In the genomic region with DNA sequence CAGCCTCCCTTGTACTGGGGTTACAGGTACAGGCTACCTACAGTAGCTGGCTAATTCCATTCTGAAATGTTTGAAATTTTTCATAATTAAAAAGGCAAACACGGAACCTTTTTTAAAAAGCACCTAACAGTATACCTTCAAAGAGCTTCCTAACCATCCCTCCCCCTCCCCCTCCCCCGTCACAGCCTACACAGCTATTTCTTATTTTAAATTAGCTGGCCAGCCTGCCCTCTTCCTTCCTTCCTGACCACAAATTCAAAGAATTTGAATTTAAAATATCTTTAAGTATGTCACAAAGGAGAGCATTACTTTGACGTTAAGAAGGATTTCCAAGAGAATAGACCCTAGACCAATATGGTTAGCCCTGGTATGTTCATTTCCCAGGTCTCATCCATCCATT, we compare ENCODE assay signal across 23 mouse cellular contexts. TPM values are rescaled to one million over a fixed set of nuclear protein-coding genes. Genes with fewer than 3 reads are reported as not detected.
DNase-seq lines count a peak whose midpoint lies in the region; ATAC-seq and TF ChIP-seq lines count a peak whose summit lies in the region.
"Had no signal": no experiment of that assay in that cellular context is flagged by ENCODE, and none has a peak within 500 bp of the region (broad histone marks: within the 10 kb centered on the region; RNA-seq: fewer than 3 reads in every experiment).

No protein-coding gene starts in this region.

- peaks cover 22 to 83% of the 10 kb centered on the region in 2 experiments for H3K4me1 ChIP-seq in CH12.LX (ENCODE audit: control insufficient read depth in 1 of 2, insufficient read depth in 2 of 2)
- H3K4me1 ChIP-seq: embryonic facial prominence, embryonic 10.5 days had no signal

- H3K4me2 ChIP-seq in CH12.LX (ENCODE audit: insufficient read depth, low read depth, poor library complexity, severe bottlenecking), result peak overlapping the region; percentile 58; the same call in 1 of the 2 replicates
- H3K4me2 ChIP-seq: embryonic facial prominence, embryonic 12.5 days; forebrain, embryonic 12.5 days had no signal

- H3K36me3 ChIP-seq in CH12.LX (replicated peaks in 1 of 2; ENCODE audit: control insufficient read depth in 1 of 2, insufficient read depth in 1 of 2, low read length in 1 of 2), result peaks cover 32 to 53% of the 10 kb centered on the region in 2 experiments
- peaks cover 3% of the 10 kb centered on the region; the same call in 1 of the 2 replicates for H3K36me3 ChIP-seq in splenic B cell, adult 2 months (ENCODE audit: control insufficient read depth, insufficient read depth, low read length, poor library complexity, severe bottlenecking)

- no peak for ATAC-seq in erythroid progenitor cell, adult 5-6 weeks (replicated peaks; ENCODE audit: low FRiP score, poor library complexity, severe bottlenecking)
- ATAC-seq: activated CD4-positive, CD25-positive, alpha-beta regulatory T cell, adult 4 months; forebrain, embryonic 14.5 days; forebrain, embryonic 16.5 days; Patski had no signal

- no peak overlapping the region for H3K4me3 ChIP-seq in CH12.LX (replicated peaks in 1 of 3; ENCODE audit: low read depth in 2 of 3, low read length in 2 of 3, poor library complexity in 1 of 3)
- H3K4me3 ChIP-seq: embryonic facial prominence, embryonic 10.5 days; embryonic facial prominence, embryonic 12.5 days; forebrain, embryonic 10.5 days; forebrain, embryonic 12.5 days had no signal

- DNase-seq in 416B (ENCODE audit: low read depth) (peak; percentile 71), CH12.LX (ENCODE audit: extremely low read depth) (no peak)
- DNase-seq in splenic B cell, adult 2 months (ENCODE audit: low read depth, low spot score), result peak; percentile 56
- no peak for DNase-seq in yolk sac, embryonic 10.5 days (ENCODE audit: low spot score)
- DNase-seq: adrenal gland, adult 8-10 months; adrenal gland, postnatal 14 days; adrenal gland, postnatal 36 days; B cell, adult 2 months; cerebellum, adult 11-12 months; cerebellum, adult 2 months; cerebellum, adult 9-10 months; cerebellum, postnatal 10 days; cerebellum, postnatal 25 days had no signal

- peaks cover 87% of the 10 kb centered on the region for H3K79me2 ChIP-seq in CH12.LX (replicated peaks; ENCODE audit: control insufficient read depth, extremely low read depth, insufficient read depth, poor library complexity, severe bottlenecking)

- no peak for TF ChIP-seq CTCF in CH12.LX (conservative IDR thresholded peaks at IDR 0.05 in 1 of 2, IDR thresholded peaks at IDR 0.05 in 1 of 2; ENCODE audit: low read depth in 2 of 2, low read length in 2 of 2)

- H3K9ac ChIP-seq in CH12.LX (ENCODE audit: insufficient read depth, low read depth), result no peak overlapping the region
- H3K9ac ChIP-seq: embryonic facial prominence, embryonic 12.5 days; forebrain, embryonic 12.5 days had no signal

- no peaks in the 10 kb centered on the region for H3K9me3 ChIP-seq in CH12.LX (replicated peaks; ENCODE audit: low read length)
- H3K9me3 ChIP-seq: embryonic facial prominence, embryonic 10.5 days; embryonic facial prominence, embryonic 12.5 days; forebrain, embryonic 10.5 days; forebrain, embryonic 12.5 days; G1E had no signal

- dilution Hi-C loops in CH12.LX (cut with MboI; ENCODE audit: extremely low pct_ligation_motif_present, extremely low pct_unique_long_range_greater_than_20kb, low sequenced_read_pairs), result no loop called here

- no peak for TF ChIP-seq EP300 in CH12.LX (IDR thresholded peaks at IDR 0.05; ENCODE audit: low read length)

- TF ChIP-seq POLR2A in CH12.LX (IDR thresholded peaks at IDR 0.05; ENCODE audit: low read depth, low read length), result no peak

- TF ChIP-seq RAD21 in CH12.LX (IDR thresholded peaks at IDR 0.05; ENCODE audit: low read depth, low read length), result no peak

- peak overlapping the region; percentile 57 for H3K27ac ChIP-seq in CH12.LX (ENCODE audit: insufficient read depth, low read depth)
- H3K27ac ChIP-seq: embryonic facial prominence, embryonic 10.5 days; embryonic facial prominence, embryonic 12.5 days; forebrain, embryonic 10.5 days; forebrain, embryonic 12.5 days had no signal

- in situ Hi-C loops in CH12.LX (cut with MboI; ENCODE audit: low pct_ligation_motif_present, low pct_unique_long_range_greater_than_20kb, low sequenced_read_pairs), result loop anchor here (5.0 kb wide), 1 partner anchor 34 kb away; no protein-coding TSS in a partner anchor

- no peaks in the 10 kb centered on the region for H3K27me3 ChIP-seq in CH12.LX (replicated peaks)
- H3K27me3 ChIP-seq in splenic B cell, adult 2 months (ENCODE audit: control insufficient read depth, insufficient read depth, low read length, poor library complexity, severe bottlenecking), result no peaks in the 10 kb centered on the region
- H3K27me3 ChIP-seq: embryonic facial prominence, embryonic 12.5 days; forebrain, embryonic 12.5 days; Patski had no signal

TF ChIP-seq in CH12.LX, 34 proteins besides CTCF, POLR2A, EP300 and RAD21:
- TF ChIP-seq CHD2 (IDR thresholded peaks at IDR 0.05; ENCODE audit: low read length) (peak; percentile 29; the same call in 1 of the 2 replicates), ZMIZ1 (IDR thresholded peaks at IDR 0.05; ENCODE audit: low read depth, low read length) (no peak), GABPA (IDR thresholded peaks at IDR 0.05; ENCODE audit: insufficient replicate concordance, low read depth, low read length) (no peak)
TF ChIP-seq in CH12.LX: peak in this region for 1.

RNA-seq across cellular contexts. Expression of gene Clic4, which starts 44.5 kb away (rescaled TPM):
- total RNA-seq in CH12.LX (2012; rRNA removed) (124 and 154 TPM in 2 replicates), CH12.LX (2014; rRNA removed) (182 and 199 TPM in 2 replicates)
- polyA plus RNA-seq in CH12.LX (2012; ENCODE audit: insufficient read length, low read depth), result 198 and 214 TPM in 2 replicates
- 121 and 125 TPM in 2 replicates for total RNA-seq in erythroid progenitor cell, adult 5-6 weeks (2015; ENCODE audit: low replicate concordance)
- total RNA-seq in erythroid progenitor cell, adult 5-6 weeks (2017; ENCODE audit: low replicate concordance), result 139 and 144 TPM in 2 replicates

Comparison
In these comparisons a context has a peak if more than half of its experiments do, and no peak if none do; other contexts are left out.
1. DNase-seq: peak in 416B (single experiment) and splenic B cell, adult 2 months (single experiment); none in CH12.LX (single experiment) and yolk sac, embryonic 10.5 days (single experiment).